Mouse (Mus musculus): Measurements from ENCODE around the gene Timm13. TPM values are rescaled to one million over a fixed set of nuclear protein-coding genes. Genes with fewer than 3 reads are reported as not detected.

The Timm13 gene
- polyA plus RNA-seq, 1 experiment from 2014 or later: 326 TPM

DNA sequence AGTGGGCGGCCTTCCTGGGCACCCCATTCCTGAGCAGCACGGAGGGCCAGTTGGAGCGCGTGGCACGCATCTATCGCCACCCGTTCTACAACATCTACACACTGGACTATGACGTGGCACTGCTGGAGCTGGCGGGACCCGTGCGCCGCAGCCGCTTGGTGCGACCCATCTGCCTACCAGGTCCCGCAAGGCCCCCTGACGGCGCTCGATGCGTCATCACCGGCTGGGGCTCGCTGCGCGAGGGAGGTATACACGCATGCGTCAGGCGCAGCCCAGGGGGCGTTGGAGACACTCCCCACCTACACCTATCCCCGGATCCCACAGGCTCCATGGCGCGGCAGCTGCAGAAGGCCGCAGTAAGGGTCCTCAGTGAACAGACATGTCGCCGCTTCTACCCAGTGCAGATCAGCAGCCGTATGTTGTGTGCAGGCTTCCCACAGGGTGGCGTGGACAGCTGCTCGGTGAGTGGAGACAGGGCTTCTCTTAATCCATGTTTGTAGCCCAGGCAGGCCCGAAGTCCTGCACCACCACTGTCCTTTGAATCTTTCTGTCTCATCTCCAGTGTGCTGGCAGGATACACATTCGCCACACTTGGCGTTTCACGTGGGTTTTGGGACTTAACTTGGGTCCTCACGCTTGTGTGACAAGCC is 2.8 kb downstream of the Timm13 start:
- WGBS: 38% methylated on average over 41 of the region's 41 CpGs
- no peak overlapping the region for H3K9ac ChIP-seq (replicated peaks)

DNA sequence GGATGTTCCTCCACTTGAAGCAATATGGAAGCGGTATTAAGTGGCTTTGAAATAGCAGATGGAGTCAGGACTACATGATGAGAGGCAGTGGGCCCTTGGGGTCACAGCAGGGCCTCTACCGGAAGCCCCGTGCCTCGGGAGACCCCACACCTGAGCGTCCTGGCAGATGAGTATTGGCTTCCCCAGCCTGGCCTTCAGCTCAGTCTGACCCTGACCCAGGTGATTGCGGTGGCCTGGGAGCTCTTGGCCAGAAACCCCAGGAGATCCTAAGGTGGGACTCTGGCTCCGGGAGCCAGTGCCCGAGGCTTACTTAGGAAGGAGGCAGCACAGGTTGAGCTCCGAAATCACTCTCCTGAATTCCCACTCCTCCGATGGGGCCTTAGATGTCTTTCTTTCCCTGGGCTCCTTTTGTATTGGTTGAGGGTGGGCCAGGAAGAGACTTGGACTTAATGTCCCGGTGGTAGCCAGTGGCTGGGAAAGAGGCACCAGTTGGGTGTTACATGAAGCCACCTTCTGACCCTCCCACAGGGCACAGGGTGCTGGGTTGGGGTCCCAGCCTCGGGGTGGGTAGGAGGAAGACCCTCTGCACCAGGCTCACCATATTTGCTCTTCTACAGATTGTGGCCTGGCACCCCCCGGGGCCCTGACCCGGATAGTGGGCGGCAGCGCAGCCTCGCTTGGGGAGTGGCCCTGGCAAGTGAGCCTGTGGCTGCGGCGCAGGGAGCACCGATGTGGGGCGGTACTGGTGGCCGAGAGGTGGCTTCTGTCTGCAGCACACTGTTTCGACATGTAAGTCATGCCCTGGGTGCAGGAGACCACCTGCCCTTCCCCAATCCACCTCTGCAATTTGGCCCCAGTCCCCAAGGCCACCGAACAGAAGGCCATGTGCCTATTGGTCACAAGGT is 3.9 kb downstream of the Timm13 start:
- Histone ChIP-seq H3K9ac (replicated peaks) (no peak overlapping the region), H3K4me2 (replicated peaks) (no peak overlapping the region), H3K4me3 (no peak overlapping the region), H3K27ac (replicated peaks) (no peak overlapping the region), H3K4me1 (peaks cover 17% of the 10 kb centered on the region), H3K9me3 (no peaks in the 10 kb centered on the region), H3K27me3 (no peaks in the 10 kb centered on the region), H3K36me3 (peaks cover 11% of the 10 kb centered on the region; the same call in 1 of the 2 replicates)
- no peak for ATAC-seq (replicated peaks)
- 72% methylated on average over 24 of the region's 24 CpGs for WGBS

More for the DNA sequence above, 2.8 kb downstream of the Timm13 start:
- Histone ChIP-seq H3K4me1 (peaks cover 17% of the 10 kb centered on the region), H3K27me3 (no peaks in the 10 kb centered on the region), H3K36me3 (peaks cover 14% of the 10 kb centered on the region; the same call in 1 of the 2 replicates), H3K27ac (replicated peaks) (no peak overlapping the region), H3K4me2 (replicated peaks) (no peak overlapping the region), H3K9me3 (no peaks in the 10 kb centered on the region), H3K4me3 (no peak overlapping the region)
- ATAC-seq (replicated peaks): no peak

DNA sequence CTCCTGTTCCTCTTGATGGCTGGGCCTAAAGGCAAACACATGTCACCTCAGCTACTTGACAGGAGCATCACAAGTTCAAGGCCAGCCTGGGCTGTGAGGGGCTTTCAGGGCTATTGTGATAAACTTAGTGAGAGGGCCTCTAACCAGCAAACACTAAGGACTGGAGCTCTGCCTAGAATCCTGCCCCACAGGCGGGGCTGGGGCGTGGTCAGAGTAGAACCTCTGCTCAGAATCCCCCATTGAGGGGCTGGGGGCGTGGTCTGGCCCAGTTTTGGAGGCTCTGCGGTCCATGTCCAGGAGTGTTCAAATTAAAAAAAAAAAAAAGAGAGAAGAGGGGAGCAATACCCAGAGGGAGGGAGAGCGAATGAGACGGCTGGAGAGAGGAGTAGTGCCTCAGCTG is 5.1 kb downstream of the Timm13 start:
- peaks cover 17% of the 10 kb centered on the region for H3K4me1 ChIP-seq
- no peaks in the 10 kb centered on the region for H3K9me3 ChIP-seq
- WGBS: 79% methylated on average over 6 of the region's 6 CpGs

DNA sequence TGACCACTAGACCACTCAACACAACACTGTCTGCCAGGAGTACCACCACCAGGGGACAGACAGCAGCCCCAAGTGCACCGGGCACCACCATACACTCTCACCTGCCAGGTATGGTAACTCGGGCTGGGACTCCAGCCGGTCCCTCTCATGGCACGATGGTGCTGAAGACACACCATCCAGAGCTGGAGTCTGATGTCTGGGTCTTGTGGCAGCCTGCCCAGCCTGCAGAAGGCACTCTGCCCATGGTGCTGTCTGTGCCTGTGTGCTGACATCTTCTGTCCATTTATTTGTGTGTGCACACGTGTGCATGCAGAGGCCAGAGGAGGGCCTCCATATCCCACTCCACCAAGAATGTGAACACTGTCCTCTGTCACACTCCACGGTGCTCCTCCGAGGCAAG is 5.7 kb downstream of the Timm13 start:
- H3K9me3 ChIP-seq: no peaks in the 10 kb centered on the region
- no peak overlapping the region for H3K4me3 ChIP-seq
- H3K27ac ChIP-seq (replicated peaks): no peak overlapping the region
- WGBS: 87% methylated on average over 7 of the region's 7 CpGs
- no peak overlapping the region for H3K9ac ChIP-seq (replicated peaks)
- H3K27me3 ChIP-seq: no peaks in the 10 kb centered on the region
- peaks cover 11% of the 10 kb centered on the region; the same call in 1 of the 2 replicates for H3K36me3 ChIP-seq
- H3K4me2 ChIP-seq (replicated peaks): no peak overlapping the region
- H3K4me1 ChIP-seq: peaks cover 17% of the 10 kb centered on the region
- ATAC-seq (replicated peaks): no peak

More for the DNA sequence above, 5.1 kb downstream of the Timm13 start:
- Histone ChIP-seq H3K4me2 (replicated peaks) (no peak overlapping the region), H3K36me3 (peaks cover 11% of the 10 kb centered on the region; the same call in 1 of the 2 replicates), H3K9ac (replicated peaks) (no peak overlapping the region), H3K27ac (replicated peaks) (no peak overlapping the region), H3K27me3 (no peaks in the 10 kb centered on the region), H3K4me3 (no peak overlapping the region)
- no peak for ATAC-seq (replicated peaks)

DNA sequence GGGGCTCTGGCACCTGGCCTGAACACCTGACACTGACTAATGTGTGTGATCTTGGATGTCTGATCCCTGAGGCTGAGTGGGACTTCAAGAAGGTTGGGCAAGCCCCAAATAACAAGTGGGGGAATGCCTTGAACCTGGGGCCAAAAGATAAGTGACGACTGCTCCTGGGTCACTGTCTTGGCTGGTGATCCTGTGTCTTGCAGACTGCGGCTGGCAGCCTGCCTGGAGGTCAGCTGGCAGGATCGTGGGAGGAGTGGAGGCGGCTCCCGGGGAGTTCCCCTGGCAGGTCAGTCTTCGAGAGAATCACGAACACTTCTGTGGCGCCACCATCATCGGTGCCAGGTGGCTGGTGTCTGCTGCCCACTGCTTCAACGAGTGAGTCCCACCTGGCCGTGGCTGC is 13.6 kb downstream of the Timm13 start:
- no peaks in the 10 kb centered on the region for H3K36me3 ChIP-seq
- no peak overlapping the region for H3K27ac ChIP-seq (replicated peaks)
- H3K9ac ChIP-seq (replicated peaks): no peak overlapping the region
- peaks cover 4% of the 10 kb centered on the region; the same call in 1 of the 2 replicates for H3K27me3 ChIP-seq
- no peak for ATAC-seq (replicated peaks)
- H3K4me1 ChIP-seq: no peaks in the 10 kb centered on the region
- 62% methylated on average over 11 of the region's 11 CpGs for WGBS
- no peak overlapping the region for H3K4me3 ChIP-seq
- no peaks in the 10 kb centered on the region for H3K9me3 ChIP-seq
- no peak overlapping the region for H3K4me2 ChIP-seq (replicated peaks)

DNA sequence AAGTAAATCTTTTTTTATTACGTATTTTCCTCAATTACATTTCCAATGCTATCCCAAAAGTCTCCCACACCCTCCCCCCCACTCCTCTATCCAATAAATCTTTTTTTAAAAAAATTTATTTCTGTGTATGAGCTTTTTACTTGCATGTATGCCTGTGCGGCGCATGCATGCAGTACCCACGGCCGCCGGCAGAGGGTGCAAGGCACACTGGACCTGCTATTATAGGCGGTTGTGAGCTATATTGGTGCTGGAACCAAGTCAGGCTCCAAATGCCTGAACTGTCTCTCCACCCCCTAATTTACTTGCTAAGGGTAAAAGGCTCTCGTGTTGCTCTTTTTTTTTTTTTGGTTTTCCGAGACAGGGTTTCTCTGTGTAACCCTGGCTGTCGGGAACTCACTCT is 19.5 kb downstream of the Timm13 start:
- H3K27me3 ChIP-seq: no peaks in the 10 kb centered on the region
- no peaks in the 10 kb centered on the region for H3K9me3 ChIP-seq
- H3K27ac ChIP-seq (replicated peaks): no peak overlapping the region
- H3K4me1 ChIP-seq: no peaks in the 10 kb centered on the region
- H3K4me3 ChIP-seq: no peak overlapping the region
- no peak overlapping the region for H3K9ac ChIP-seq (replicated peaks)
- no peak for ATAC-seq (replicated peaks)
- no peak overlapping the region for H3K4me2 ChIP-seq (replicated peaks)
- no peaks in the 10 kb centered on the region for H3K36me3 ChIP-seq
- 25% methylated on average over 10 of the region's 10 CpGs for WGBS

DNA sequence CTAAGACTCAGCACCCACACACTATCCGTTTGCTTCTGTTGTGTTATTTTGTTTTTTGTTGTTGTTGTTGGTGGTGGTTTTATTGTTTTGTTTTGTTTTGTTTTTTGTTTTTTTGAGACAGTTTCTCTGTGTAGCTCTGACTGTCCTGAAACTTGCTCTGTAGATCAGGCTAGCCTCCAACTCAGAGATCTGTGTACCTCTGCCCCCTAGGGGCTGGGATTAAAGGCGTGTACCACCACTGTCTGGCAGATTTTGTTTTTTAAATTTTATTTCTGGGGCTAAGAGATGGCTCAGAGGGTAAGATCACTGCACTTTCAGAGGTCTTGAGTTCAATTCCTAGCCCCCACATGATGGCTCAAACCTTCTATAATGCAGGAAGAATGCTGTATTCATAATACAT is 19.9 kb downstream of the Timm13 start:
- no peak overlapping the region for H3K9ac ChIP-seq (replicated peaks)
- H3K27me3 ChIP-seq: no peaks in the 10 kb centered on the region
- no peak overlapping the region for H3K4me2 ChIP-seq (replicated peaks)
- no peaks in the 10 kb centered on the region for H3K9me3 ChIP-seq
- no peak for ATAC-seq (replicated peaks)
- no peaks in the 10 kb centered on the region for H3K36me3 ChIP-seq
- no peaks in the 10 kb centered on the region for H3K4me1 ChIP-seq
- H3K27ac ChIP-seq (replicated peaks): no peak overlapping the region
- no peak overlapping the region for H3K4me3 ChIP-seq
- 68% methylated on average over 2 of the region's 2 CpGs for WGBS

DNA sequence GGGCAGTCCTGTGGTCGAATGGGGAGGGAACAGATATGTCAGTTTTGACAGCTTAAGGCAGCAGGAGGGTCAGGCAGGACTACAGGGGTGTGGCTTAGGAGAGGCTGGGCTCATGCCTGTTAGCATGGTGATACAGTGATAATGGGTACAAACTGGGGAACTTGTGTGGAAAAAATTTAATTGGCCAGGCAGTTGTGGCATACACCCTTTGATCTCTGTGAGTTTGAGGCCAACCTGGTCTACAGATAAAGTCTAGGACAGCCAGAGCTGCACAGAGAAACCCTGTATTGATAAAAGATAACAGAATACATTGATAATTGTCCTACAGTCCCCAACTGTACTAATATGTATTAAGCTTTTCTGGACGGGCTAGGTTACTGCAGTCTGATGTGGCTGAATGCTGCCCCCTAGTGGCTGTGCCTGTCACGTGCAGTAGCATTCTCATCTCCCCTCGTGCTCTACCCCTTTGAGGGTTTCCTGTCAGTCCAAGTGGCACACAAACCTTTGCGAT is 20.6 kb downstream of the Timm13 start:
- Histone ChIP-seq H3K27me3 (no peaks in the 10 kb centered on the region), H3K4me1 (no peaks in the 10 kb centered on the region), H3K36me3 (no peaks in the 10 kb centered on the region), H3K4me2 (replicated peaks) (no peak overlapping the region), H3K27ac (replicated peaks) (no peak overlapping the region), H3K9me3 (no peaks in the 10 kb centered on the region), H3K4me3 (no peak overlapping the region), H3K9ac (replicated peaks) (no peak overlapping the region)
- no peak for ATAC-seq (replicated peaks)
- WGBS: 22% methylated on average over 5 of the region's 5 CpGs

DNA sequence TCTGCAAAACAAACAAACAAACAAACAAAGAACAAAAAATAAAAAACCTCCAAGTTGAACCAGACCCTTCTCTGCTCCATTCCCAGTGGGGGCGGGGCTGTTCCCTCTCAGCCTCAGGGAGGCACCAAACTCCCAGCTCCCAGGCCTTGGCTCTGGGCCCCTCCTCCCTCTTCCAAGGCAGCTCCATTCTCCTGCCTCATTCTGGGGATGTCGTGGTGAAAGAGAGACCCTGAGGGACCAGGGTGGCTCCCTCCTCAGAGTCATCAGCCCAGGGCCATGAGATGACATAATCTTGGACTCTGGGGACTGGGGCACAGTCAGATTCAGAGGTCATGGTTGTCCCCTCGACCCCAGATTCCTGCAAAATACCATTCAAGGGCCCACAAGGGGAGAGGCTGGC is 24.2 kb downstream of the Timm13 start:
- Histone ChIP-seq H3K9ac (replicated peaks) (no peak overlapping the region), H3K27me3 (no peaks in the 10 kb centered on the region), H3K27ac (replicated peaks) (no peak overlapping the region), H3K4me3 (no peak overlapping the region), H3K4me1 (no peaks in the 10 kb centered on the region), H3K9me3 (no peaks in the 10 kb centered on the region), H3K36me3 (no peaks in the 10 kb centered on the region), H3K4me2 (replicated peaks) (no peak overlapping the region)
- ATAC-seq (replicated peaks): no peak
- WGBS: 27% methylated on average over 3 of the region's 3 CpGs

DNA sequence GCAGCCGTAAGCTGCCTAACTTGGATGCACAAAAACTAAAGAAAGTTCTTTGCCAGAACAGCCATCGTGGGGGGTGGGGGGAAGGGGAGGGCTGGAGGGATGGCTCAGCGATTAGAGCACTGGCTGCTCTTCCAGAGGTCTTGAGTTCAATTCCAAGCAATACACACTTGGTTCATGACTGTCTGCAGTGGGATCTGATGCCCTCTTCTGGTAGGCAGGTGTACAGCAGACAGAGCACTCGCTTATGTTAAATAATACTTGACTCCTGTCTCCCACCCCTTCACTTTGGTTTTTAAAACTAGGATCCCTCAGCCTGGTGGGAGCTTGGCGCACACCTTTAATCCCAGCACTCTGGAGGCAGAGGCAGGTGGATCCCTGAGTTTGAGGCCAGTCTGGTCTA is 24.7 kb downstream of the Timm13 start:
- no peak overlapping the region for H3K9ac ChIP-seq (replicated peaks)
- WGBS: 22% methylated on average over 5 of the region's 5 CpGs
- no peak for ATAC-seq (replicated peaks)

DNA sequence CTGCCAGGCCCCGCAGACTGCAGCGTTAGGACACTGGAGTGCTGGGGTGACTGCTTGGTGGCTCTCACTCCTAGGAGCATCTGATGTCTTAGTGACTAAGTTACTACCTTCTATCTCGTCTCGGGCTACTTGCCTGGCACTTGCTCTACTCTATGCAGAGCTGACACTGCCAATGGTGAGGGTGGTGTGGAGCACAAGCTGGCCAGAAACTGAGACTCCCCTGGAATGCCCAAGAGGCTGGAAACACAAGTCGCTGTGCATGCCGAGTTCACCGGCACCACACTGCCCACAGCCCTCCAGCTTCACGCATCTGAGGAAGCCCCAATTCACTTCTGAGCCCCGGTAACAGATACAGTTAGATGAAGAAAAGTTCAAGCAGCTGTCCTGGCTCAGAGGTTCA is 26.7 kb downstream of the Timm13 start:
- no peak for ATAC-seq (replicated peaks)
- H3K27ac ChIP-seq (replicated peaks): no peak overlapping the region
- H3K4me3 ChIP-seq: no peak overlapping the region
- 83% methylated on average over 9 of the region's 9 CpGs for WGBS
- H3K36me3 ChIP-seq: no peaks in the 10 kb centered on the region
- H3K4me2 ChIP-seq (replicated peaks): no peak overlapping the region
- H3K9me3 ChIP-seq: no peaks in the 10 kb centered on the region
- no peaks in the 10 kb centered on the region for H3K4me1 ChIP-seq
- no peaks in the 10 kb centered on the region for H3K27me3 ChIP-seq
- H3K9ac ChIP-seq (replicated peaks): no peak overlapping the region

More for the DNA sequence above, 24.7 kb downstream of the Timm13 start:
- Histone ChIP-seq H3K9me3 (no peaks in the 10 kb centered on the region), H3K27ac (replicated peaks) (no peak overlapping the region), H3K4me3 (no peak overlapping the region), H3K4me1 (no peaks in the 10 kb centered on the region), H3K4me2 (replicated peaks) (no peak overlapping the region), H3K27me3 (no peaks in the 10 kb centered on the region), H3K36me3 (no peaks in the 10 kb centered on the region)

DNA sequence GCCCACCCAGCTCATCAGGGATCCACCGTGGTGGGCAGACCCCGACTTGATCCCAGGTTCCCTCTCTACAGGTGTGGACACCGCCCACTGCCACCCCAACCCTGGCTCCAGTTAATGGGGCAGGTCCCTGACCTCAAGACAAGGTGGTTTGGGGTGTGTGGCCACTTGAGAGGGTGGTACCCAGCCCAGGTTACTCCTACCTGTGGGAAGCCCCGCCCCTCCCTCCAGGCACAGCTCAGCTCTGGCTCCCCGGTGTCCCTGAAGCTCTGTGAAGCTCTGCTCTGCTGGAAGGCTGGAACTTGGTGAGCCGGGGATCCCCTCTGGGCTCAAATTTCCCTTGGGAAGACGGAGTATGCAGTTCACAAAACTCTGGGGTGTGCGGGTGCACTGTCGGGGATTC is 29.2 kb downstream of the Timm13 start, which contains the start of gene Tmprss9:
Gene Tmprss9, plus strand, starts transcription at position 268 of the 400 bp plus-strand sequence.
- Histone ChIP-seq H3K4me1 (no peaks in the 10 kb centered on the region), H3K36me3 (peaks cover 15% of the 10 kb centered on the region; the same call in 1 of the 2 replicates), H3K4me2 (replicated peaks) (no peak within 1 kb of the TSS), H3K27me3 (no peaks in the 10 kb centered on the region), H3K27ac (replicated peaks) (no peak within 1 kb of the TSS), H3K9me3 (no peaks in the 10 kb centered on the region), H3K4me3 (no peak within 1 kb of the TSS), H3K9ac (replicated peaks) (no peak within 1 kb of the TSS)
- no peak for ATAC-seq (replicated peaks)
- 36% methylated on average over 9 of the region's 9 CpGs for WGBS
